Mouse (Mus musculus) heart, adult 2 months (tissue): ENCODE measurements around the gene Gm6096.

Source experiments
- CTCF ChIP-seq: fragments of 200-600 bp; IDR thresholded peaks from 2 replicates; pipeline ENCODE4 v1.8.1; 2022; ENCODE audit warnings: antibody characterized with exemption, mild to moderate bottlenecking, moderate library complexity
- EP300 ChIP-seq: fragments of 200-500 bp; IDR thresholded peaks from 2 replicates; pipeline ENCODE4 v1.6.1; 2011; ENCODE audit warnings: low read depth, low read length, control low read depth; ENCODE audit not compliant: insufficient read depth
- POLR2A ChIP-seq: fragments of 200-500 bp; IDR thresholded peaks from 2 replicates; pipeline ENCODE4 v1.6.1; 2011; ENCODE audit warnings: mild to moderate bottlenecking, low read depth, low read length, control low read depth; ENCODE audit not compliant: insufficient read depth

DNA sequence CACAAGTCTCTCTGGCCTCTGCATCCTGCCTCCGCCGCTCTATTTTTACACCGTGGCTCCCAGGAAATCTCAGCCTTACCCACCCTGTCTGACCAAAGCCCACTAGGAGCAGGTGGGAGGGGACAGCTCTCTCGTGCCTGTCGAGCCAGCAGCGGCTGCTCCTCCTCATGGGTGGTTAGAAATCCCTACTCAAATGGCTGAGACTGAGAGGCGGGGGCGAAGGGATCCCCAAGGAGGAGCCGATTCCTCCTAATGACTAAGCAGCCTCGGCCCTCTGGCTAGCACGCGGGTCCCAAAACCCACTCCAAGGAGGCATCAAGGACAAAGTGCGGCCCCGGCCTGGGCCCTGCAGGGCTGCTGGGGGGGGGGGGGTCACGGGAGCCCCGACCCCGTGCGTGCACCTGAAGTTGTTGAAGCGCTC, 21.1 kb upstream of the Gm6096 start:
- TF ChIP-seq POLR2A (no peak), EP300 (no peak), CTCF (no peak)
